Mouse (Mus musculus): ENCODE measurements at regions not wholly inside any gene's neighbourhood (a gene's known extent, or its start where the extent isn't known, plus 50 kb on each side); places are given as distances from the start of the nearest gene placed in this dataset.
A peak's percentile ranks its signal among the peaks of the same experiment; 100 is the strongest.

GRCm38 (mm10) chr1:88891041-88891440 is 179.2 kb upstream of the Sh3bp4 start:
- DNase-seq (ENCODE audit: low spot score), result no peak

- no peak for DNase-seq (ENCODE audit: low spot score)
These were observed 167.8 kb upstream of the Sh3bp4 start for GRCm38 (mm10) chr1:88902426-88902825.

GRCm38 (mm10) chr1:88907766-88908463 is 162.3 kb upstream of the Sh3bp4 start:
- no peak for DNase-seq (ENCODE audit: low spot score)

GRCm38 (mm10) chr1:88908683-88909082 is 161.5 kb upstream of the Sh3bp4 start:
- peak; percentile 23 for DNase-seq (ENCODE audit: low spot score)

- DNase-seq (ENCODE audit: low spot score), result no peak
These were observed 160.9 kb upstream of the Sh3bp4 start for GRCm38 (mm10) chr1:88909314-88909713.

GRCm38 (mm10) chr1:88909864-88910573 is 160.2 kb upstream of the Sh3bp4 start:
- no peak for DNase-seq (ENCODE audit: low spot score)

GRCm38 (mm10) chr1:88911724-88912123 is 158.5 kb upstream of the Sh3bp4 start:
- DNase-seq (ENCODE audit: low spot score), result no peak

GRCm38 (mm10) chr1:88916531-88917050 is 153.6 kb upstream of the Sh3bp4 start:
- DNase-seq (ENCODE audit: low spot score), result no peak

GRCm38 (mm10) chr1:88921401-88921800 is 148.8 kb upstream of the Sh3bp4 start:
- DNase-seq (ENCODE audit: low spot score), result no peak

- DNase-seq (ENCODE audit: low spot score), result peak; percentile 50
These were observed 146.2 kb upstream of the Sh3bp4 start for GRCm38 (mm10) chr1:88923791-88924581.

GRCm38 (mm10) chr1:88935191-88935590 is 135.0 kb upstream of the Sh3bp4 start:
- DNase-seq (ENCODE audit: low spot score), result no peak

GRCm38 (mm10) chr1:88935779-88936178 is 134.4 kb upstream of the Sh3bp4 start:
- no peak for DNase-seq (ENCODE audit: low spot score)

- DNase-seq (ENCODE audit: low spot score), result peak; percentile 47
These were observed 132.9 kb upstream of the Sh3bp4 start for GRCm38 (mm10) chr1:88937327-88937726.

GRCm38 (mm10) chr1:88938458-88938857 is 131.8 kb upstream of the Sh3bp4 start:
- DNase-seq (ENCODE audit: low spot score), result no peak

GRCm38 (mm10) chr1:88943039-88943438 is 127.2 kb upstream of the Sh3bp4 start:
- DNase-seq (ENCODE audit: low spot score), result no peak

GRCm38 (mm10) chr1:88945868-88946267 is 124.3 kb upstream of the Sh3bp4 start:
- no peak for DNase-seq (ENCODE audit: low spot score)

GRCm38 (mm10) chr1:88946374-88946773 is 123.8 kb upstream of the Sh3bp4 start:
- DNase-seq (ENCODE audit: low spot score), result no peak

GRCm38 (mm10) chr1:88949911-88950310 is 120.3 kb upstream of the Sh3bp4 start:
- no peak for DNase-seq (ENCODE audit: low spot score)

- DNase-seq (ENCODE audit: low spot score), result no peak
These were observed 116.7 kb upstream of the Sh3bp4 start for GRCm38 (mm10) chr1:88953516-88953915.

GRCm38 (mm10) chr1:88954784-88955183 is 115.4 kb upstream of the Sh3bp4 start:
- DNase-seq (ENCODE audit: low spot score), result no peak

GRCm38 (mm10) chr1:88957061-88957460 is 113.2 kb upstream of the Sh3bp4 start:
- DNase-seq (ENCODE audit: low spot score), result no peak

GRCm38 (mm10) chr1:88959715-88960114 is 110.5 kb upstream of the Sh3bp4 start:
- DNase-seq (ENCODE audit: low spot score), result peak; percentile 42

- no peak for DNase-seq (ENCODE audit: low spot score)
These were observed 110.1 kb upstream of the Sh3bp4 start for GRCm38 (mm10) chr1:88960142-88960541.
